Mouse (Mus musculus) embryonic fibroblast, embryonic 13.5 days (primary cell): ENCODE measurements at regions not wholly inside any gene's neighbourhood (a gene's known extent, or its start where the extent isn't known, plus 50 kb on each side); places are given as distances from the start of the nearest gene placed in this dataset.

Experiments used
- CTCF ChIP-seq: IDR thresholded peaks from 2 replicates; pipeline ENCODE4 v1.5.1; 2011; ENCODE audit warnings: mild to moderate bottlenecking, control low read depth, low read length, moderate library complexity, borderline replicate concordance; ENCODE audit not compliant: insufficient read depth
- POLR2A ChIP-seq: IDR thresholded peaks from 2 replicates; pipeline ENCODE4 v1.6.1; 2011; ENCODE audit warnings: low read depth, mild to moderate bottlenecking, control low read depth, low read length, moderate library complexity

GRCm38 (mm10) chr19:14656022-14656388, 58.2 kb upstream of the Tle4 start:
- TF ChIP-seq CTCF: no peak
- TF ChIP-seq POLR2A: no peak
